Mouse (Mus musculus) kidney, postnatal 0 days (tissue): ENCODE data around the gene Cnr2. TPM values are rescaled to one million over a fixed set of nuclear protein-coding genes. Genes with fewer than 3 reads are reported as not detected.
"Not testable (repeated sequence)": the region's sequence is repeated elsewhere in the genome, so short reads cannot be mapped to it uniquely, and the experiment has no call there.

Source experiments
- ATAC-seq: fragments of 200-750 bp; cut with Nextera tagmentation; replicated peaks from 2 replicates; pipeline ENCODE4 v1.8.0; 2017; ENCODE audit warnings: low read depth, moderate number of reproducible peaks, moderate TSS enrichment, moderate library complexity; ENCODE audit not compliant: low FRiP score
- DNase-seq: peaks from one replicate; pipeline ENCODE4 v3.0.0-alpha.2; 2016; ENCODE audit warnings: low spot score
- H3K27ac ChIP-seq: fragments of 300-500 bp; sonication (generic); 2 replicates; pipeline ENCODE4 v1.5.1; 2014; ENCODE audit warnings: mild to moderate bottlenecking
- H3K27me3 ChIP-seq: fragments of 300-500 bp; sonication (generic); 2 replicates; pipeline ENCODE4 v1.6.1; 2014; ENCODE audit warnings: low read length, mixed read lengths; ENCODE audit not compliant: insufficient read depth
- H3K36me3 ChIP-seq: fragments of 300-500 bp; sonication (generic); 2 replicates; pipeline ENCODE4 v1.6.1; 2014; ENCODE audit warnings: low read length, mixed read lengths; ENCODE audit not compliant: insufficient read depth
- H3K4me1 ChIP-seq: fragments of 300-500 bp; sonication (generic); replicated peaks from 2 replicates; pipeline ENCODE4 v1.6.1; 2014; ENCODE audit warnings: antibody characterized with exemption, low read length, mixed read lengths; ENCODE audit not compliant: insufficient read depth
- H3K4me2 ChIP-seq: fragments of 300-500 bp; sonication (generic); 2 replicates; pipeline ENCODE4 v1.6.1; 2014; ENCODE audit warnings: mild to moderate bottlenecking, low read length, moderate library complexity, mixed read lengths
- H3K4me3 ChIP-seq: fragments of 300-500 bp; sonication (generic); replicated peaks from 2 replicates; pipeline ENCODE4 v1.5.1; 2014; ENCODE audit warnings: low read depth, low read length
- H3K9ac ChIP-seq: fragments of 300-500 bp; sonication (generic); 2 replicates; pipeline ENCODE4 v1.6.1; 2014; ENCODE audit warnings: low read depth, low read length
- H3K9me3 ChIP-seq: fragments of 300-500 bp; sonication (generic); replicated peaks from 2 replicates; pipeline ENCODE4 v1.6.1; 2016; ENCODE audit warnings: low read length, inconsistent platforms, mixed read lengths
- CTCF ChIP-seq: IDR thresholded peaks from 2 replicates; pipeline ENCODE4 v1.5.1; 2016; ENCODE audit warnings: antibody characterized with exemption, low read depth, mild to moderate bottlenecking, moderate library complexity
- WGBS: fragments of 180-500 bp; shearing (Covaris S2); extraction: QIAGEN DNeasy Blood & Tissue Kit; methylation state at CpG from one replicate; pipeline ENCODE4 v1.1.7; 2014; 5-methylcytosine and 5-hydroxymethylcytosine counted together
- polyA plus RNA-seq: library from polyadenylated mRNA; unstranded; fragments of >200 nt; fragmentation: Nextera tagmentation; extraction: Ambion mirVana; gene quantifications from 2 replicates; pipeline ENCODE4 v1.2.1, GENCODE M21; 2015

The Cnr2 gene
- polyA plus RNA-seq, 1 experiment from 2014 or later = 0.68 TPM

DNA sequence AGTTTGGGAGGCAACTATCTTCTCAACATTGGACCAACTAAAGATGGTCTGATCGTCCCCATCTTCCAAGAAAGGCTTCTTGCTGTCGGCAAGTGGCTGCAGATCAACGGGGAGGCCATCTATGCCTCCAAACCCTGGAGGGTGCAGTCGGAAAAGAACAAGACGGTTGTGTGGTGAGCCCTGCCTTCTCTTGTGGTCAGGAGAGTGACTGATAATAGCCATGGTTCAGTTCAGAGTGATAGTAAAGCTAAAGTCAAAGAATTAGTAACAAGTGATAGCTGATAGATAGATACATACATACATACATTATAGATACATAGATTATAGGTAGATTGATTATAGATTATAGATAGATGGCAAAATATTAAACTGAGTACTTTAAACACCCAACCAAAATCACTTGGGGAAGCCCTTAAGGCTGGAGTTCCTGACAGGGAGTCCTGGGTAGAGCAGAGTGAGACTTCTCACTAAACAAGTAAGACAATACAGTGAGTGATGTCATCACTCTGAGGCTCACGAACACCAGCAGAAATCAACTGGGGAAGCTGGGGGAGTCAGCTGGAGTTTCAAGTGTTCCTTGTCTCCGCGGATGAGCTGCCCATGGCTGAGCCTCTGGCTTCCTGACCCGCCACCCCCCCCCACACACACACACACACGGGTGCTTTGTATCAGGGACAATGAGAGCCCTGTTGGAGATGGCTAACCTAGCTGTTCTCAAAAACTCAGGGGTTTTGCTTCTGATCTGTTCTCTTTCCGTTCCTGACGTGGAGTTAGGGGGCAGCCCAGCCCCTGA, 39.7 kb downstream of the Cnr2 start:
- ATAC-seq (no peak), DNase-seq (peak; percentile 39)
- Histone ChIP-seq H3K27me3 (no peaks in the 10 kb centered on the region), H3K9me3 (no peaks in the 10 kb centered on the region), H3K4me1 (no peaks in the 10 kb centered on the region), H3K36me3 (0 out of 2 replicates have a peak, but pooled peaks cover 29% of the 10 kb centered on the region), H3K27ac (no peak overlapping the region), H3K4me2 (no peak overlapping the region), H3K4me3 (no peak overlapping the region), H3K9ac (no peak overlapping the region)
- no peak for TF ChIP-seq CTCF
- WGBS = 57% methylated on average over 12 of the region's 12 CpGs

DNA sequence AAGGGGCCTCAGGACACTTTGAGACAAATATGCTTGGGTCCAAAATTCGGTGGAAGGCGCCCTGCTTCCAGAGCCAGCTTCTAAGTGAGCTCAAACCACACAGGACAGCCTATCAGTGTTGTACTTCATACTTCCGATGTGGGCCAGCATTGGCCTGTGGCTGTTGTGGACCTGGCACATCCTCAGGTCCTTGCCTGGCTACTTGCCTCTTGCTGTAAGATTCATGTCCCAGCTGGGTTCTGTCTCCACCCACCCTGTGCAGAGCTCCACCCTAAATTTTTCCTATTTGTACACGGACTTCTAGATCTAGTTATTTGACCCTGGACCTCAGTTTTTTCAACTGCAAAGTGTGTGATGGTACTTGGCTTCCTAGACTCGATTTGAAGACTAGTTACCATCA, 40.3 kb downstream of the Cnr2 start:
- no peak for ATAC-seq

DNA sequence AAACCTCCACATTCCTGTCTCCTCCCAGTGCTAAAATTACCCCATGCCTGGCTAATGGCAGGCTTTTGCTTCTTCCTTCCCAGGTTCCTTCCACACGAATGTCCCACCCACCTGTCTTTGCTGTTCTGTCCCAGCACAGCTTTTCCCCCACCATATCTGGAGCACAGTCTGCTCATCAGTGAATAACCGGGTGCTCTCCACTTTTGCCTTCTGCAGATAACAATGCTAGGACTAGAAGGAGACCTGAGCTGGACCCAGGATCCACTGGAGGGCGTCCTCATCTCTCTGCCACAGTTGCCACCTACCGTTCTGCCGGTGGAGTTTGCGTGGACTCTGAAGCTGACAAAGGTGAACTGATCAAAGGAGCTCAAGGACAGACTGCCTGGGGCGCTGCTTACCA, 43.7 kb downstream of the Cnr2 start:
- no peak overlapping the region for H3K9ac ChIP-seq
- no peak for ATAC-seq
- H3K27me3 ChIP-seq = no peaks in the 10 kb centered on the region
- 0 out of 2 replicates have a peak, but pooled peaks cover 23% of the 10 kb centered on the region for H3K36me3 ChIP-seq
- no peak overlapping the region for H3K4me2 ChIP-seq
- H3K27ac ChIP-seq = no peak overlapping the region
- H3K9me3 ChIP-seq = no peaks in the 10 kb centered on the region
- H3K4me3 ChIP-seq = no peak overlapping the region
- no peak for DNase-seq
- WGBS = 69% methylated on average over 7 of the region's 7 CpGs
- no peaks in the 10 kb centered on the region for H3K4me1 ChIP-seq
- no peak for TF ChIP-seq CTCF

More for the DNA sequence above, 40.3 kb downstream of the Cnr2 start:
- TF ChIP-seq CTCF = no peak
- 74% methylated on average over 5 of the region's 5 CpGs for WGBS
- no peak for DNase-seq
- no peaks in the 10 kb centered on the region for H3K4me1 ChIP-seq
- H3K4me2 ChIP-seq = no peak overlapping the region
- 0 out of 2 replicates have a peak, but pooled peaks cover 32% of the 10 kb centered on the region for H3K36me3 ChIP-seq
- H3K9me3 ChIP-seq = no peaks in the 10 kb centered on the region
- no peaks in the 10 kb centered on the region for H3K27me3 ChIP-seq
- no peak overlapping the region for H3K27ac ChIP-seq
- H3K4me3 ChIP-seq = no peak overlapping the region
- no peak overlapping the region for H3K9ac ChIP-seq

DNA sequence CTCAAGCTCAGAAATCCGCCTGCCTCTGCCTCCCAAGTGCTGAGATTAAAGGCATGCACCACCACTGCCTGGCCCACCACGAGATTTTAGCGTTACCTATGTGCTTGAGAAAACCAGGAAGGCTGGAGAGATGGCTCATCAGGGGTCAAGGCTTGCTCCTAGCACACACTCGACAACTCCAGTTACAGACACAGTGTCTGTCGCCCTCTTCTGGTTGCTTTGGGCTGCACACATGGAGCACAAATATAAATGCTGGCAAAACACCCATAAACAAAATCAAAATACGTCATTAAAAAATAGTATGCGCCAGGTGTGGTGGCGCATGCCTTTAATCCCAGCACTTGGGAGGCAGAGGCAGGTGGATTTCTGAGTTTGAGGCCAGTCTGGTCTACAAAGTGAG, 45.8 kb downstream of the Cnr2 start:
- not testable (repeated sequence) for H3K27me3 ChIP-seq, H3K4me3 ChIP-seq, H3K9me3 ChIP-seq, H3K4me1 ChIP-seq, H3K4me2 ChIP-seq, DNase-seq, ATAC-seq, H3K9ac ChIP-seq, H3K27ac ChIP-seq
- WGBS = 86% methylated on average over 8 of the region's 8 CpGs
- H3K36me3 ChIP-seq = 0 out of 2 replicates have a peak, but pooled peaks cover 13% of the 10 kb centered on the region
- peak; percentile 39; the same call in 1 of the 2 replicates for TF ChIP-seq CTCF

DNA sequence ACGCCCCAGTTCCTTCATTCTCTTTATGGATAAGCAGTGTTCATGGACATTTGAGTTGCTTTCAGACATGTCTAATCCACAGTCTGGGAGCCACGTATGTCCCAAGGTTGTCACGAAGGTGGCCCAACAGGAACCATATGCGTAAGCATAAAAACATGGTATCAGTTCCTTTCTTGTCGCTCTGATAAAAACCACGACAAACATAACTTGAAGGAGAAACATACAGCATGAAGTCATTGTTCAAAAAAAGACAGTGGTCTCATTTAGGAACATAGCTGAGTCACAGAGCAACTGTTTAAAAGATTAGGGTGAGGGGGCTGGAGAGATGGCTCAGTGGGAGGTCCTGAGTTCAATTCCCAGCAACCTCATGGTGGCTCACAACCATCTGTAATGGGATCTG, 47.0 kb downstream of the Cnr2 start:
- Histone ChIP-seq H3K9ac (no peak overlapping the region), H3K27ac (no peak overlapping the region), H3K4me2 (no peak overlapping the region), H3K4me3 (no peak overlapping the region), H3K36me3 (0 out of 2 replicates have a peak, but pooled peaks cover 9% of the 10 kb centered on the region), H3K9me3 (no peaks in the 10 kb centered on the region), H3K27me3 (no peaks in the 10 kb centered on the region), H3K4me1 (peaks cover 5% of the 10 kb centered on the region; the same call in 1 of the 2 replicates)
- DNase-seq = no peak
- WGBS = 85% methylated on average over 6 of the region's 6 CpGs
- TF ChIP-seq CTCF = no peak
- ATAC-seq = no peak

DNA sequence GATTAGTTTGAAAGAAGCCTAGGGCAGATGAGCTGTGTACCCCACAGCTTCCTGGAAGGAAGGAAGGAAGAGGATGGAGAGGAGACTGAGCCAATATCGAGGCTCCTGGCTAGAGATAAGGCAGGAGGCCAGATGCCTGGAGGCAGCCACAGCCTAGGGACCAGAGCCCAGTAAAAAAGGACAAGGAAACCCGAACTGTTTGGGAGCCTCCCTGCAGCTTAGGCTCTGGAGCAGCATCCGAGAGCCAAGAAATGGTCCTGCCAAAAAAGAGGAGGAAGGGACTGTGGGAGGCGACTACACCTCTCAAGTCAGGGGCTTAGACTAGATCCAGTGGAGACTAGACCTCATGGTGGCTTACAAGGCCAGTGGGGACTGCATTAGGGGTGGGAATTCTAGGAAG, 48.2 kb downstream of the Cnr2 start:
- no peaks in the 10 kb centered on the region for H3K9me3 ChIP-seq
- H3K27me3 ChIP-seq = no peaks in the 10 kb centered on the region
- no peak for TF ChIP-seq CTCF
- no peak overlapping the region for H3K27ac ChIP-seq
- WGBS = 51% methylated on average over 4 of the region's 4 CpGs
- no peak for ATAC-seq
- H3K4me2 ChIP-seq = no peak overlapping the region
- H3K4me1 ChIP-seq = peaks cover 12% of the 10 kb centered on the region; the same call in 1 of the 2 replicates
- no peak overlapping the region for H3K9ac ChIP-seq
- H3K4me3 ChIP-seq = no peak overlapping the region
- DNase-seq = no peak
- H3K36me3 ChIP-seq = 0 out of 2 replicates have a peak, but pooled peaks cover 9% of the 10 kb centered on the region
